Mouse (Mus musculus) testis, adult 2 months (tissue): ENCODE measurements at regions not wholly inside any gene's neighbourhood (a gene's known extent, or its start where the extent isn't known, plus 50 kb on each side); places are given as distances from the start of the nearest gene placed in this dataset.

Experiments used
- H3K27ac ChIP-seq: fragments of 200-500 bp; 2 replicates; pipeline ENCODE4 v1.5.1; 2012; ENCODE audit warnings: low read depth, low read length; ENCODE audit not compliant: control insufficient read depth, insufficient read depth
- H3K27me3 ChIP-seq: fragments of 200-500 bp; 2 replicates; pipeline ENCODE4 v1.6.1; 2012; ENCODE audit warnings: mild to moderate bottlenecking, low read length, moderate library complexity; ENCODE audit not compliant: control insufficient read depth, insufficient read depth
- H3K36me3 ChIP-seq: fragments of 200-500 bp; 2 replicates; pipeline ENCODE4 v1.6.1; 2012; ENCODE audit warnings: mild to moderate bottlenecking, low read length; ENCODE audit not compliant: control insufficient read depth, insufficient read depth
- H3K4me1 ChIP-seq: fragments of 200-500 bp; 2 replicates; pipeline ENCODE4 v1.6.1; 2012; ENCODE audit warnings: low read length; ENCODE audit not compliant: control insufficient read depth, insufficient read depth
- H3K4me3 ChIP-seq: fragments of 200-500 bp; 2 replicates; pipeline ENCODE4 v1.5.1; 2012; ENCODE audit warnings: low read depth, mild to moderate bottlenecking, low read length, moderate library complexity, mixed read lengths; ENCODE audit not compliant: control insufficient read depth
- CTCF ChIP-seq: fragments of 200-500 bp; IDR thresholded peaks from 2 replicates; pipeline ENCODE4 v1.5.1; 2012; ENCODE audit warnings: low read depth, mild to moderate bottlenecking, inconsistent platforms, low read length, moderate library complexity; ENCODE audit not compliant: control insufficient read depth, insufficient read depth, insufficient replicate concordance
- POLR2A ChIP-seq: fragments of 200-500 bp; IDR thresholded peaks from 2 replicates; pipeline ENCODE4 v1.6.1; 2012; ENCODE audit warnings: low read depth, mild to moderate bottlenecking, inconsistent platforms, low read length, moderate library complexity; ENCODE audit not compliant: control insufficient read depth

GRCm38 (mm10) chr4:142473284-142473683 is 234.1 kb upstream of the Kazn start:
- Histone ChIP-seq H3K27ac (no peak overlapping the region), H3K4me1 (peaks cover 3% of the 10 kb centered on the region), H3K36me3 (no peaks in the 10 kb centered on the region), H3K27me3 (no peaks in the 10 kb centered on the region), H3K4me3 (no peak overlapping the region)
- TF ChIP-seq CTCF (no peak), POLR2A (no peak)

DNA sequence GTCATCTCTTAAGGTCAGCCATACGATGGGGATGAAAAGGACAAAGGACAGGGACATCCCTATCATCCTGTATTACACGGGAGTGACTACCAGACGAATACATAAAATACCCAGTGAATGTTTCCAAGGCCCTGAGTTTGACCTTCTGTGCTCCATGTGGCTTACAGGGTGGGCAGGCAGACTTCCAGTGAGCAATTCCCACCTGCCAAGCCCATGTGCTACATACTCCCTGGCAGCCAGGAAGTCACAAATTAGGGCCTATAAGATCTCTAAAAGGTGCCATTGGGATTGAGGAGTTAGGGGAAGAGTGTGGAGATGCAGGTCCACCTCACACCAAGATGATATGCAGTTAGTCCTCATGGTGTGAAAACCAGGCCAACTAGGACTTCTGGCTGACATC is 233.1 kb upstream of the Kazn start:
- Histone ChIP-seq H3K36me3 (no peaks in the 10 kb centered on the region), H3K4me1 (peaks cover 3% of the 10 kb centered on the region), H3K27ac (no peak overlapping the region), H3K4me3 (no peak overlapping the region), H3K27me3 (no peaks in the 10 kb centered on the region)
- TF ChIP-seq CTCF, result no peak
- TF ChIP-seq POLR2A, result no peak

DNA sequence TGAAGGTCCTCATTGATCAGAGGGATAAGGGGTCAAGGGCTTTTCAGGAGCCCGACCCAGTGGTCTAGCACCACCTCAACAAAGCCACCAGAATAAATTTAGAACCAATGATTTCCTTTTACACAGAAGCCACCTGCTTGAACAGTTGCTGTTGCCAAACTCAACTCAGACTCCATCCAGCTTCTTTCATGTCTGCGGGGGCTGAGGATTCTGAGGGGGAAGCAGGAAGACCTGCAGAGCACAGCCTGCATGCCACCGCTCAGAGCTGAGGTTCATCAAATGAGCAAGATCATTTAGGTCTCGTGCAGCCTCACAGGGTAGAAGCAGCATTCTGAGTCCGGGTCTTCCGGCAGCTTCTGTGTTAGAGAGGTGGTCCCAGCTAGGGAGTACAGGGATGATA is 231.6 kb upstream of the Kazn start:
- H3K4me1 ChIP-seq, result peaks cover 3% of the 10 kb centered on the region
- no peak overlapping the region for H3K4me3 ChIP-seq
- no peaks in the 10 kb centered on the region for H3K36me3 ChIP-seq
- no peak overlapping the region for H3K27ac ChIP-seq
- H3K27me3 ChIP-seq, result no peaks in the 10 kb centered on the region
- no peak for TF ChIP-seq POLR2A
- no peak for TF ChIP-seq CTCF

DNA sequence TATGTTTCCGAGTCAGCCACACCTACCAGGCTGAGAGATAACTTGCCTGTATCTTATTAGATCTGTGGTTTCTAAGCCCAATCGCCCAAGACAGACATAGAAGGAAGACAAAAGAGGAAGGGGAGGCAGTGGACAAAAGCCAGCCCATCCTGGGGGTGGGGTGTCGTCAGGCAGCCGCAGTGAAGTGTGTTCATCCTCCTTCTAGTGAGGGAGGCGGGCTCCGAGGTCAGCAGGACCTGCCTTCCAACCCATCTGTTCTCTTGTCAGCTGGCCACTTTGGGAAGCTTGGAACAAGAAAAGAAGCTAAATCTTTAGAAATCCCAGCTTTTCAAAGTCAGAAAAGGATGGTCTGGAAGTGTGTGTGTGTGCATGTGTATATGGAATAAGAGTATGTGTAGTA is 228.7 kb upstream of the Kazn start:
- Histone ChIP-seq H3K4me3 (no peak overlapping the region), H3K27me3 (no peaks in the 10 kb centered on the region), H3K36me3 (no peaks in the 10 kb centered on the region), H3K4me1 (no peaks in the 10 kb centered on the region), H3K27ac (no peak overlapping the region)
- no peak for TF ChIP-seq CTCF
- no peak for TF ChIP-seq POLR2A

- Histone ChIP-seq H3K27me3 (no peaks in the 10 kb centered on the region), H3K4me1 (no peaks in the 10 kb centered on the region), H3K36me3 (no peaks in the 10 kb centered on the region), H3K4me3 (no peak overlapping the region), H3K27ac (no peak overlapping the region)
- no peak for TF ChIP-seq CTCF
- no peak for TF ChIP-seq POLR2A
Measured at GRCm38 (mm10) chr4:142465226-142465625, 226.0 kb upstream of the Kazn start.

GRCm38 (mm10) chr4:142464066-142464465 is 224.9 kb upstream of the Kazn start:
- H3K4me3 ChIP-seq, result no peak overlapping the region
- no peaks in the 10 kb centered on the region for H3K27me3 ChIP-seq
- H3K27ac ChIP-seq, result no peak overlapping the region
- no peaks in the 10 kb centered on the region for H3K36me3 ChIP-seq
- H3K4me1 ChIP-seq, result no peaks in the 10 kb centered on the region
- TF ChIP-seq POLR2A (no peak), CTCF (no peak)

GRCm38 (mm10) chr4:142460468-142461086 is 221.4 kb upstream of the Kazn start:
- Histone ChIP-seq H3K36me3 (no peaks in the 10 kb centered on the region), H3K27me3 (no peaks in the 10 kb centered on the region), H3K4me3 (no peak overlapping the region), H3K27ac (no peak overlapping the region), H3K4me1 (no peaks in the 10 kb centered on the region)
- TF ChIP-seq POLR2A, result no peak
- no peak for TF ChIP-seq CTCF

DNA sequence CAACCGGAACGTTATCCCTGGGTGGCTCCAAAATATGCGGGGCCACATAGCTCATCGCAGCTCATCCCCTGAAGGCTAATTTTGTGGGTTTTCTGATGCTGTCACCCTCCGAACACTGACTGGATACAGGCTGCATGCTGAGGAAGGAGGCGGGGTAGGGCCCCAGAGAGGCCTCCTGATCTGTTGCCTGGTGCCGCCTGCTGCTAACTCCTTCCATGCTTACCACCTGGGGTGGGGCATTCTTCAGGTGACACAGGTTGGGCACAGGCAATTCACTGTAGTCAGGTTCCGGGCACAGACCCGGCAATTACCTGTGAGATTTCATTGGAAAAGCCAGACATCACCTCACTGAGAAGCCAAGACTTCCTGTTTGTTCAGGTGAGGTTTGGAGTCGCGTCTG is 213.4 kb upstream of the Kazn start:
- TF ChIP-seq POLR2A, result no peak
- no peak for TF ChIP-seq CTCF
- H3K27ac ChIP-seq, result no peak overlapping the region
- H3K27me3 ChIP-seq, result no peaks in the 10 kb centered on the region
- no peaks in the 10 kb centered on the region for H3K4me1 ChIP-seq
- no peaks in the 10 kb centered on the region for H3K36me3 ChIP-seq
- no peak overlapping the region for H3K4me3 ChIP-seq
